Mouse (Mus musculus): Measurements from ENCODE around the gene Lingo2. TPM values are rescaled to one million over a fixed set of nuclear protein-coding genes. Genes with fewer than 3 reads are reported as not detected.

Gene Lingo2
- polyA plus RNA-seq, 1 experiment from 2014 or later: 9.9 TPM

- peak; percentile 97 for ATAC-seq
- H3K9me3 ChIP-seq (replicated peaks): no peaks in the 10 kb centered on the region
- H3K9ac ChIP-seq: no peak overlapping the region
- H3K4me2 ChIP-seq: no peak overlapping the region
- no peaks in the 10 kb centered on the region for H3K36me3 ChIP-seq (ENCODE audit: poor library complexity, severe bottlenecking)
- H3K4me1 ChIP-seq: peaks cover 16% of the 10 kb centered on the region
- under 1% methylated on average over 5 of the region's 5 CpGs for WGBS
- H3K27me3 ChIP-seq: no peaks in the 10 kb centered on the region
- H3K4me3 ChIP-seq: no peak overlapping the region
- H3K27ac ChIP-seq: peak overlapping the region; percentile 76
Observed at GRCm38 (mm10) chr4:35885591-35886542, 1065.7 kb downstream of the Lingo2 start.

DNA sequence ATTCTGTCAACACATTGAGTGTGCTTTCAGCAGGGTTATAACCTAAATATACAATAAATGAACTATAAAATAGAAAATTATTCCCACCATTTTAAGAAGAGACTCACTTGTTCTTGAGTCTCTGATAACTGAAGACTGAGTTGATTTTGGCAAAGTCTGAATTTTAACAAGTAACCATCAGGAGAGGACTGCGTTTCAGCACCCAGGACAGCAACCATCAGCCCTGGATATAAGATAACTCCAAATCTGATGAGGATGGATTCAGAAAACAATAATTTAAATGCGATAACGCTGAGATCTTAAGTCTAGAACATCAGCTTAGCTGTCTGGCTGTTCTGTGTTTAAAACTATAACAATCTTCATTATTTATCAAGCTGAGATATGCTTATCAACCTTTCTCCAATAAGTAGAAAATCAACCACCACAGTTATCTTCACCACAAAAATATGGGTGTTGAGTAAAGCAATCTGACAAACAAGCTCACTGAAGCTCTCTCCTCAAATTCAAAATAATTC lies 1066.5 kb downstream of the Lingo2 start:
- Histone ChIP-seq H3K36me3 (ENCODE audit: poor library complexity, severe bottlenecking) (no peaks in the 10 kb centered on the region), H3K9me3 (replicated peaks) (no peaks in the 10 kb centered on the region)

DNA sequence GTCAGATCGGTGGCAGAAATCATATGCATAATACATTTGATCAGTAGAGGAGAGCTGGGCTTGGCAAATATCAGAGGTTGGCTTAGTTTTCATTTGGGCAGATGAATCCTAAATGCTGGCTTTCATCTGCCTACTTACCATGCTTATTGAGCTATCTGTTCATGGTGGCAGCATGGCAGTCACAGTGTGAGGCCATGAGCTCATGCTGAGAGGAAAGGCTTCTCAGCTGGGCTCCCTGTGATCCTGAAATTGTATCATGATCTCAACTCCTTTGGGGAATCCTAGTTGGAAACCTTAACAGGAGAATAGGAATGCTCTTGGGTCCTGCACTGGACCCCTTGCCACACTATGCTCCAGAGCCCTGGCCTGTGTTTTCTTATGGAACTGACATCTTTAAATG lies 1105.0 kb downstream of the Lingo2 start:
- H3K36me3 ChIP-seq (ENCODE audit: poor library complexity, severe bottlenecking): no peaks in the 10 kb centered on the region
- peaks cover 25% of the 10 kb centered on the region for H3K4me1 ChIP-seq
- WGBS: 78% methylated on average over 1 of the region's 1 CpGs
- peaks cover 10% of the 10 kb centered on the region; the same call in 1 of the 2 replicates for H3K27me3 ChIP-seq
- no peaks in the 10 kb centered on the region for H3K9me3 ChIP-seq (replicated peaks)
- no peak overlapping the region for H3K4me3 ChIP-seq
- ATAC-seq: no peak
- no peak overlapping the region for H3K27ac ChIP-seq
- H3K4me2 ChIP-seq: no peak overlapping the region
- H3K9ac ChIP-seq: no peak overlapping the region

More for the DNA sequence above, 1066.5 kb downstream of the Lingo2 start:
- Histone ChIP-seq H3K4me2 (no peak overlapping the region), H3K27me3 (no peaks in the 10 kb centered on the region), H3K4me1 (peaks cover 16% of the 10 kb centered on the region), H3K4me3 (no peak overlapping the region), H3K9ac (no peak overlapping the region), H3K27ac (no peak overlapping the region)
- WGBS: 51% methylated on average over 3 of the region's 3 CpGs
- ATAC-seq: no peak

- ATAC-seq: peak; percentile 95
- Histone ChIP-seq H3K36me3 (ENCODE audit: poor library complexity, severe bottlenecking) (no peaks in the 10 kb centered on the region), H3K9me3 (replicated peaks) (no peaks in the 10 kb centered on the region), H3K27ac (peak overlapping the region; percentile 73), H3K4me3 (peak overlapping the region; percentile 25), H3K27me3 (peaks cover 12% of the 10 kb centered on the region; the same call in 1 of the 2 replicates), H3K4me2 (peak overlapping the region; percentile 52), H3K9ac (0 out of 2 replicates have a peak overlapping the region, but pooled peaks have one; percentile 39), H3K4me1 (peaks cover 25% of the 10 kb centered on the region)
- WGBS: 8% methylated on average over 7 of the region's 7 CpGs
Observed at GRCm38 (mm10) chr4:35845140-35845539, 1106.4 kb downstream of the Lingo2 start.

DNA sequence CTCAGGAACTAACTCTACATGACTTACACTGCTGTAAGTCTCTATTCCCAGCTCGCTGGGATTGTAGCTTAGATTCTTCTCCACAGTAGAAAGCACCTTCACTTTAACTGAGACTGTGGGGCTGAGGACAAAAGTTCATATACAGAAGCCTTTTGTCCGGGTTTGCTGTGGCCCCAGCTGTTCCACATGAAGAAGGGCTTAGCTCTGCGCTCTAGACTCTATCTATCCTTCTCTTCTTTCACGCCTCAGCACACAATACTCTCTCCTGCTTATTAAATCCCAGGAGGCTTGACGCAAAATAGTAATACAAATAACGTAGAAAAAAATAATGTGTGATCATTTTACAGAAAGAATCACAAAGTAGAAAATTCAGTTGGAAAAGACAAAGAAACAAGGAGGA lies 1107.0 kb downstream of the Lingo2 start:
- H3K36me3 ChIP-seq (ENCODE audit: poor library complexity, severe bottlenecking): no peaks in the 10 kb centered on the region
- 0 out of 2 replicates have a peak, but pooled peaks have one; percentile 55 for ATAC-seq
- peak overlapping the region; percentile 52 for H3K4me2 ChIP-seq
- H3K4me1 ChIP-seq: peaks cover 25% of the 10 kb centered on the region
- peak overlapping the region; percentile 73 for H3K27ac ChIP-seq
- 9% methylated on average over 6 of the region's 6 CpGs for WGBS
- H3K4me3 ChIP-seq: peak overlapping the region; percentile 25
- peaks cover 12% of the 10 kb centered on the region; the same call in 1 of the 2 replicates for H3K27me3 ChIP-seq
- H3K9ac ChIP-seq: peak overlapping the region; percentile 47; the same call in 1 of the 2 replicates
- no peaks in the 10 kb centered on the region for H3K9me3 ChIP-seq (replicated peaks)

DNA sequence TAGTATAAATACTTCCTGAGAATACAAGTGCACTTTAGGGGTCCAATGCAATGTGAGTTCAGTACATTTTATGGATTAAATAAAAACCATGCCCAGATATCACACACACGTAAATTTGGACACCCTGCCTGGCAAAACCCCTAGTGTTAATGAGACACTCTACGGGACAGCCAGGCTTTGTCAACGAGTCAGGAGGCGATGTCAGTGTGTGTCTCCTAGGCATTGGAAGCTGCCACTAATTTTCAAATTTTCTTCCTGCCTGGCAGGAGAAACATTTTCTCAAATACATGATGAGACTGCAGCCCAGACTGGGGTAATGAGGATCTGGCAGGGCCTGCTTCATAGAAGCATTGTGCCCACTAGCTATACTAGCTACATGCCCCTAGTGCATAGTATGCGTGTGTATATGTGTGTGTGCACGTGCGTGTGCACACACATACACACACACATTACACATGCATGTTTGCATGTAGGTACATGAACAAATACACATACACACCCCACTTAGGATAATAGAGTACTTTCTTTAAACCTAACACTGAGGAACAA lies 1128.2 kb downstream of the Lingo2 start:
- Histone ChIP-seq H3K4me2 (no peak overlapping the region), H3K9me3 (replicated peaks) (no peaks in the 10 kb centered on the region), H3K4me3 (no peak overlapping the region), H3K27me3 (no peaks in the 10 kb centered on the region), H3K4me1 (no peaks in the 10 kb centered on the region), H3K27ac (no peak overlapping the region), H3K36me3 (ENCODE audit: poor library complexity, severe bottlenecking) (no peaks in the 10 kb centered on the region), H3K9ac (no peak overlapping the region)
- WGBS: 72% methylated on average over 7 of the region's 7 CpGs
- peak; percentile 79 for ATAC-seq

DNA sequence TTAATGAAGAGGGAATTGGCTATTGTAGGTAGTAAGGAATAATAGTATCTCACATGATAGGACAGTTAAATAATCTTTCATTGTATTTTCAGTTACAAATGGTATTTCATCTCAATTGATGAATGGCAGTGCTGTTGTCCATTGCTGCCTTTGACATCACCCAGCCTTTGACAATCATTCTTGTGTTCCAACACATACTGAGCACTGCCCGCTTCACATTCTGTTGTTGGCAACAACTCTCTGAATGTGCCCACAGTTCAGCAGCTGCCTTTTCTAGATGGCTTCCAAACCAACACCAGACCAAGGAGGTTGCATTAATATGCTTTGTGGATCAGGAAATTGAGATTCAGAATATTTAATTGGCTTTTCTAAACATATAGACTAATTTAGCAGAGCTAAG lies 1130.8 kb downstream of the Lingo2 start:
- Histone ChIP-seq H3K4me2 (no peak overlapping the region), H3K9ac (no peak overlapping the region), H3K27ac (no peak overlapping the region), H3K36me3 (ENCODE audit: poor library complexity, severe bottlenecking) (no peaks in the 10 kb centered on the region), H3K27me3 (no peaks in the 10 kb centered on the region), H3K4me3 (no peak overlapping the region), H3K4me1 (no peaks in the 10 kb centered on the region), H3K9me3 (replicated peaks) (no peaks in the 10 kb centered on the region)
- 84% methylated on average over 1 of the region's 1 CpGs for WGBS
- no peak for ATAC-seq

GRCm38 (mm10) chr4:35814698-35815097 lies 1136.8 kb downstream of the Lingo2 start:
- no peak overlapping the region for H3K27ac ChIP-seq
- no peak overlapping the region for H3K9ac ChIP-seq
- ATAC-seq: no peak
- no peak overlapping the region for H3K4me2 ChIP-seq
- no peaks in the 10 kb centered on the region for H3K27me3 ChIP-seq
- H3K4me1 ChIP-seq: no peaks in the 10 kb centered on the region
- no peak overlapping the region for H3K4me3 ChIP-seq
- 95% methylated on average over 1 of the region's 1 CpGs for WGBS
- no peaks in the 10 kb centered on the region for H3K9me3 ChIP-seq (replicated peaks)
- no peaks in the 10 kb centered on the region for H3K36me3 ChIP-seq (ENCODE audit: poor library complexity, severe bottlenecking)

DNA sequence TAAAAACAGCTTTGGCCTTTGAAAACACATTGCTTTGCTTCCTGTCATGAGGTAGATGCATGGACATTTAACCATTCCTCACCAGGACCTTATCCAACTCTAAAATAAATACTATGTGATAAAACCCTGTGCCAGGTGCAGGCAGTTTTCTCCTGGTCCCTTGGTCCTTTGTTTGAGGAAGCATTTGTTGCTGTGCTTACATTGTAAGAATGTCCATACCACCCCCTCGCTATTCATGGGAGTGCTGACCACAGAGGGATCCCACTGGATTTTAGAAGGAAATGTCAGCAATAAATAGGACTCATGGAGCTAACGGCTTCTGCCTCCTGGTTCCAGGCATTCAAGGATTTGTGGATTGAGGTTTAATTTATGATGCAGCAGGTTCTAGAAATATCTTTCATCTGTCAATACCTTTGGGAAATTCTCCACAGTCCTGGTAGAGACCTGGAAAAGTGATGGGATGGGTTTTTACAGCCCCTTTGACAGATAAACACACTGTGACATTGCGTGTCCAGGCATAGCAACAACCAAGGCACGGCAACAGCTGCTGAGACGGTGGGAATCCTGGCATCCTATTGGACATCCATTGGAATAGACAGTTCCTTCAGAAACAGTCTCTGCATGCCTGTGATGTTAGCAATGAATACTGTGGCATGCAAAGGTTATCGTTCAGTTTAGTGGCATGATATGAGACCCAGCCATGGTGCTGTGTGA lies 1143.9 kb downstream of the Lingo2 start:
- Histone ChIP-seq H3K9ac (no peak overlapping the region), H3K4me3 (no peak overlapping the region), H3K9me3 (replicated peaks) (no peaks in the 10 kb centered on the region), H3K4me1 (no peaks in the 10 kb centered on the region), H3K36me3 (ENCODE audit: poor library complexity, severe bottlenecking) (no peaks in the 10 kb centered on the region), H3K4me2 (no peak overlapping the region), H3K27me3 (no peaks in the 10 kb centered on the region), H3K27ac (no peak overlapping the region)
- 37% methylated on average over 6 of the region's 6 CpGs for WGBS
- peak; percentile 50 for ATAC-seq

- H3K27me3 ChIP-seq: no peaks in the 10 kb centered on the region
- no peaks in the 10 kb centered on the region for H3K9me3 ChIP-seq (replicated peaks)
- no peak overlapping the region for H3K9ac ChIP-seq
- H3K4me3 ChIP-seq: no peak overlapping the region
- no peak overlapping the region for H3K4me2 ChIP-seq
- ATAC-seq: peak; percentile 51; the same call in 1 of the 2 replicates
- H3K36me3 ChIP-seq (ENCODE audit: poor library complexity, severe bottlenecking): no peaks in the 10 kb centered on the region
- 25% methylated on average over 2 of the region's 2 CpGs for WGBS
- no peaks in the 10 kb centered on the region for H3K4me1 ChIP-seq
- H3K27ac ChIP-seq: no peak overlapping the region
Observed at GRCm38 (mm10) chr4:35806881-35807464, 1144.6 kb downstream of the Lingo2 start.

GRCm38 (mm10) chr4:35784255-35784921 lies 1167.2 kb downstream of the Lingo2 start:
- WGBS: 53% methylated on average over 5 of the region's 5 CpGs
- Histone ChIP-seq H3K4me2 (no peak overlapping the region), H3K9ac (no peak overlapping the region), H3K4me1 (0 out of 2 replicates have a peak, but pooled peaks cover 5% of the 10 kb centered on the region), H3K27me3 (no peaks in the 10 kb centered on the region), H3K36me3 (ENCODE audit: poor library complexity, severe bottlenecking) (no peaks in the 10 kb centered on the region), H3K27ac (no peak overlapping the region), H3K4me3 (no peak overlapping the region), H3K9me3 (replicated peaks) (no peaks in the 10 kb centered on the region)
- ATAC-seq: peak; percentile 70; the same call in 1 of the 2 replicates
